Mouse (Mus musculus) midbrain, embryonic 11.5 days (tissue): ENCODE data around the gene Adat2. TPM values are rescaled to one million over a fixed set of nuclear protein-coding genes. Genes with fewer than 3 reads are reported as not detected.

Source experiments
- ATAC-seq: fragments of 200-750 bp; cut with Nextera tagmentation; 2 replicates; pipeline ENCODE4 v1.8.0; 2017; ENCODE audit warnings: moderate TSS enrichment, moderate library complexity; ENCODE audit not compliant: low FRiP score
- DNase-seq: peaks from one replicate; pipeline ENCODE4 v3.0.0; 2015; ENCODE audit warnings: low spot score; ENCODE audit errors: missing footprints
- H3K27ac ChIP-seq: fragments of 300-500 bp; sonication (generic); 2 replicates; pipeline ENCODE4 v1.5.1; 2014; ENCODE audit warnings: low read depth, low read length
- H3K27me3 ChIP-seq: fragments of 300-500 bp; sonication (generic); 2 replicates; pipeline ENCODE4 v1.6.1; 2014; ENCODE audit warnings: mild to moderate bottlenecking, low read length, moderate library complexity, mixed read lengths; ENCODE audit not compliant: control insufficient read depth, insufficient read depth
- H3K36me3 ChIP-seq: fragments of 300-500 bp; sonication (generic); 2 replicates; pipeline ENCODE4 v1.6.1; 2014; ENCODE audit warnings: mild to moderate bottlenecking, low read length, moderate library complexity, mixed read lengths; ENCODE audit not compliant: control insufficient read depth, insufficient read depth
- H3K4me1 ChIP-seq: fragments of 300-500 bp; sonication (generic); 2 replicates; pipeline ENCODE4 v1.6.1; 2014; ENCODE audit warnings: low read length; ENCODE audit not compliant: control insufficient read depth, insufficient read depth
- H3K4me2 ChIP-seq: fragments of 300-500 bp; sonication (generic); 2 replicates; pipeline ENCODE4 v1.6.1; 2014; ENCODE audit warnings: mild to moderate bottlenecking, moderate library complexity
- H3K4me3 ChIP-seq: fragments of 300-500 bp; sonication (generic); 2 replicates; pipeline ENCODE4 v1.5.1; 2014; ENCODE audit warnings: low read depth, low read length
- H3K9ac ChIP-seq: fragments of 300-500 bp; sonication (generic); 2 replicates; pipeline ENCODE4 v1.6.1; 2014; ENCODE audit warnings: low read length
- H3K9me3 ChIP-seq: fragments of 300-500 bp; sonication (generic); 2 replicates; pipeline ENCODE4 v1.6.1; 2016; ENCODE audit warnings: low read length; ENCODE audit not compliant: control insufficient read depth
- WGBS: fragments of 180-500 bp; shearing (Covaris S2); extraction: QIAGEN DNeasy Blood & Tissue Kit; methylation state at CpG from one replicate; pipeline ENCODE4 v1.1.7; 2014; 5-methylcytosine and 5-hydroxymethylcytosine counted together
- polyA plus RNA-seq: library from polyadenylated mRNA; unstranded; fragments of >200 nt; fragmentation: Nextera tagmentation; extraction: Ambion mirVana; gene quantifications from 2 replicates; pipeline ENCODE4 v1.2.1, GENCODE M21; 2014

Gene Adat2
- polyA plus RNA-seq, 1 experiment from 2014 or later, result 4.9 TPM

- H3K4me1 ChIP-seq, result no peaks in the 10 kb centered on the region
- no peak overlapping the region for H3K4me2 ChIP-seq
- no peak overlapping the region for H3K9ac ChIP-seq
- ATAC-seq (no peak), DNase-seq (no peak)
- no peaks in the 10 kb centered on the region for H3K36me3 ChIP-seq
- 76% methylated on average over 2 of the region's 2 CpGs for WGBS
- H3K27ac ChIP-seq, result no peak overlapping the region
- H3K4me3 ChIP-seq, result no peak overlapping the region
- no peaks in the 10 kb centered on the region for H3K27me3 ChIP-seq
- no peaks in the 10 kb centered on the region for H3K9me3 ChIP-seq
Measured at GRCm38 (mm10) chr10:13587914-13588313, 35.2 kb downstream of the Adat2 start.

GRCm38 (mm10) chr10:13592196-13592595, 39.5 kb downstream of the Adat2 start:
- Histone ChIP-seq H3K4me2 (no peak overlapping the region), H3K4me1 (no peaks in the 10 kb centered on the region), H3K9ac (no peak overlapping the region), H3K4me3 (no peak overlapping the region), H3K36me3 (no peaks in the 10 kb centered on the region), H3K9me3 (no peaks in the 10 kb centered on the region), H3K27me3 (no peaks in the 10 kb centered on the region), H3K27ac (no peak overlapping the region)
- 91% methylated on average over 10 of the region's 10 CpGs for WGBS
- no peak for ATAC-seq
- no peak for DNase-seq

GRCm38 (mm10) chr10:13593529-13593928, 40.8 kb downstream of the Adat2 start:
- H3K9me3 ChIP-seq, result no peaks in the 10 kb centered on the region
- H3K27ac ChIP-seq, result no peak overlapping the region
- ATAC-seq (no peak), DNase-seq (no peak)
- no peaks in the 10 kb centered on the region for H3K27me3 ChIP-seq
- WGBS, result 88% methylated on average over 3 of the region's 3 CpGs
- H3K9ac ChIP-seq, result no peak overlapping the region
- H3K4me3 ChIP-seq, result no peak overlapping the region
- H3K36me3 ChIP-seq, result no peaks in the 10 kb centered on the region
- H3K4me1 ChIP-seq, result no peaks in the 10 kb centered on the region
- no peak overlapping the region for H3K4me2 ChIP-seq

GRCm38 (mm10) chr10:13596073-13596472, 43.4 kb downstream of the Adat2 start:
- Histone ChIP-seq H3K27me3 (no peaks in the 10 kb centered on the region), H3K9ac (no peak overlapping the region), H3K4me3 (no peak overlapping the region), H3K9me3 (no peaks in the 10 kb centered on the region), H3K4me1 (no peaks in the 10 kb centered on the region), H3K27ac (no peak overlapping the region), H3K36me3 (no peaks in the 10 kb centered on the region), H3K4me2 (no peak overlapping the region)
- DNase-seq, result no peak
- ATAC-seq, result no peak
- 38% methylated on average over 3 of the region's 3 CpGs for WGBS

GRCm38 (mm10) chr10:13596866-13597265, 44.2 kb downstream of the Adat2 start:
- H3K4me2 ChIP-seq, result no peak overlapping the region
- DNase-seq (no peak), ATAC-seq (no peak)
- no peak overlapping the region for H3K9ac ChIP-seq
- no peaks in the 10 kb centered on the region for H3K9me3 ChIP-seq
- H3K27ac ChIP-seq, result no peak overlapping the region
- WGBS, result 85% methylated on average over 9 of the region's 9 CpGs
- H3K36me3 ChIP-seq, result no peaks in the 10 kb centered on the region
- H3K4me3 ChIP-seq, result no peak overlapping the region
- no peaks in the 10 kb centered on the region for H3K4me1 ChIP-seq
- no peaks in the 10 kb centered on the region for H3K27me3 ChIP-seq

- H3K4me3 ChIP-seq, result no peak overlapping the region
- H3K4me2 ChIP-seq, result no peak overlapping the region
- 84% methylated on average over 8 of the region's 8 CpGs for WGBS
- H3K36me3 ChIP-seq, result no peaks in the 10 kb centered on the region
- no peak overlapping the region for H3K27ac ChIP-seq
- ATAC-seq (no peak), DNase-seq (no peak)
- H3K9ac ChIP-seq, result no peak overlapping the region
- no peaks in the 10 kb centered on the region for H3K9me3 ChIP-seq
- H3K27me3 ChIP-seq, result no peaks in the 10 kb centered on the region
- H3K4me1 ChIP-seq, result no peaks in the 10 kb centered on the region
Measured at GRCm38 (mm10) chr10:13597491-13597890, 44.8 kb downstream of the Adat2 start.

GRCm38 (mm10) chr10:13600926-13601325, 48.2 kb downstream of the Adat2 start:
- Histone ChIP-seq H3K27ac (no peak overlapping the region), H3K4me3 (no peak overlapping the region), H3K27me3 (no peaks in the 10 kb centered on the region), H3K4me2 (no peak overlapping the region), H3K4me1 (no peaks in the 10 kb centered on the region), H3K9me3 (no peaks in the 10 kb centered on the region), H3K36me3 (no peaks in the 10 kb centered on the region), H3K9ac (no peak overlapping the region)
- 67% methylated on average over 2 of the region's 2 CpGs for WGBS
- ATAC-seq (no peak), DNase-seq (no peak)

Other genes starting within 250 kb of the Adat2 start
- 13.7 and 14.2 TPM in 2 replicates for gene Phactr2, start 78.5 kb upstream of the Adat2 start, polyA plus RNA-seq
- gene Fuca2, start 53.4 kb upstream of the Adat2 start, polyA plus RNA-seq, result 21.9 and 26.0 TPM in 2 replicates
- 27.0 and 28.2 TPM in 2 replicates for gene Pex3, start 248 bp downstream of the Adat2 start, polyA plus RNA-seq